8 mouse cellular contexts compared by ENCODE assay signal in genomic region chr1:171293351-171293750, GRCm38 (mm10). TPM values are rescaled to one million over a fixed set of nuclear protein-coding genes. Genes with fewer than 3 reads are reported as not detected.
A peak's percentile ranks its signal among the peaks of the same experiment; 100 is the strongest.
DNase-seq lines count a peak whose midpoint lies in the region; ATAC-seq and TF ChIP-seq lines count a peak whose summit lies in the region.

No protein-coding gene starts in this region.

- peak overlapping the region; percentile 95 for H3K4me3 ChIP-seq in layer of hippocampus, adult 2 months
- peak overlapping the region; percentile 79; the same call in 1 of the 2 replicates for H3K4me3 ChIP-seq in embryonic fibroblast, embryonic 13.5 days (ENCODE audit: insufficient read depth, low read length)
- H3K4me3 ChIP-seq in intestine, postnatal 0 days (ENCODE audit: low read depth, low read length) = peak overlapping the region; percentile 85; the same call in 1 of the 2 replicates
- H3K4me3 ChIP-seq in neural tube, embryonic 12.5 days = no peak overlapping the region; the same call in 1 of the 2 replicates

- H3K36me3 ChIP-seq in intestine, postnatal 0 days (ENCODE audit: control insufficient read depth, insufficient read depth) = peaks cover 15% of the 10 kb centered on the region
- H3K36me3 ChIP-seq in neural tube, embryonic 12.5 days = peaks cover 11% of the 10 kb centered on the region

- peaks cover 7% of the 10 kb centered on the region; the same call in 1 of the 2 replicates for H3K27me3 ChIP-seq in intestine, postnatal 0 days (replicated peaks; ENCODE audit: control insufficient read depth, insufficient read depth, low read length)
- H3K27me3 ChIP-seq in neural tube, embryonic 12.5 days (replicated peaks) = no peaks in the 10 kb centered on the region

- no peak for TF ChIP-seq CTCF in layer of hippocampus, adult 2 months (conservative IDR thresholded peaks at IDR 0.05)
- no peak for TF ChIP-seq CTCF in embryonic fibroblast, embryonic 13.5 days (IDR thresholded peaks at IDR 0.05; ENCODE audit: borderline replicate concordance, insufficient read depth, low read length)
- TF ChIP-seq CTCF in intestine, postnatal 0 days (IDR thresholded peaks at IDR 0.05; ENCODE audit: low read depth) = no peak

- H3K9ac ChIP-seq in intestine, postnatal 0 days (ENCODE audit: low read depth, low read length) = no peak overlapping the region
- H3K9ac ChIP-seq in neural tube, embryonic 12.5 days = no peak overlapping the region; the same call in 1 of the 2 replicates

- no peaks in the 10 kb centered on the region; the same call in 1 of the 2 replicates for H3K4me1 ChIP-seq in embryonic fibroblast, embryonic 13.5 days (ENCODE audit: control insufficient read depth, insufficient read depth, low read length)
- no peaks in the 10 kb centered on the region; the same call in 1 of the 2 replicates for H3K4me1 ChIP-seq in intestine, postnatal 0 days (replicated peaks; ENCODE audit: control insufficient read depth, insufficient read depth, low read length)
- peaks cover 7% of the 10 kb centered on the region for H3K4me1 ChIP-seq in neural tube, embryonic 12.5 days

- peak overlapping the region; percentile 100 for H3K27ac ChIP-seq in layer of hippocampus, adult 2 months
- H3K27ac ChIP-seq in embryonic fibroblast, embryonic 13.5 days (ENCODE audit: insufficient read depth, low read length) = no peak overlapping the region
- H3K27ac ChIP-seq in intestine, postnatal 0 days (ENCODE audit: low read depth, low read length) = no peak overlapping the region
- no peak overlapping the region for H3K27ac ChIP-seq in neural tube, embryonic 12.5 days

- WGBS in intestine, postnatal 0 days = 75% methylated on average over 3 of the region's 3 CpGs
- 89% methylated on average over 3 of the region's 3 CpGs for WGBS in neural tube, embryonic 12.5 days

- TF ChIP-seq POLR2A in embryonic fibroblast, embryonic 13.5 days (IDR thresholded peaks at IDR 0.05; ENCODE audit: low read depth, low read length) = no peak

- no peaks in the 10 kb centered on the region for H3K9me3 ChIP-seq in intestine, postnatal 0 days (ENCODE audit: control insufficient read depth)
- H3K9me3 ChIP-seq in neural tube, embryonic 12.5 days = no peaks in the 10 kb centered on the region

- DNase-seq in layer of hippocampus, adult 2 months (ENCODE audit: low spot score in 2 of 2) = no peak
- no peak for DNase-seq in layer of hippocampus, adult 18-20 months (ENCODE audit: low spot score in 2 of 2)
- DNase-seq in gastrocnemius, adult 8-10 months (ENCODE audit: low spot score in 2 of 2) = no peak
- DNase-seq in left cerebral cortex, adult 18-20 months (ENCODE audit: low spot score in 2 of 2) = no peak

- ATAC-seq in intestine, postnatal 0 days = no peak
- ATAC-seq in neural tube, embryonic 12.5 days (ENCODE audit: low FRiP score, low read depth) = no peak
- no peak for ATAC-seq in monocyte, adult 5-6 weeks (replicated peaks; ENCODE audit: insufficient number of reproducible peaks, low FRiP score, low TSS enrichment, poor library complexity, severe bottlenecking)

- H3K4me2 ChIP-seq in intestine, postnatal 0 days (replicated peaks; ENCODE audit: low read depth) = peak overlapping the region; percentile 53
- peak overlapping the region; percentile 83 for H3K4me2 ChIP-seq in neural tube, embryonic 12.5 days (replicated peaks)

RNA-seq across cellular contexts. Expression of gene Ufc1, which starts 1.5 kb away (rescaled TPM):
- 100 to 1,000 TPM; 105 to 113 TPM for total RNA-seq in layer of hippocampus, adult 2 months (2021)
- 100 to 1,000 TPM in 1 of 2 experiments, 10 to 100 TPM in 1; 99.7 to 108 TPM for total RNA-seq in layer of hippocampus, adult 18-20 months (2021)
- polyA plus RNA-seq in embryonic fibroblast, embryonic 13.5 days (2011; ENCODE audit: insufficient read length, low read depth, missing spikeins) = 77.8 and 81.9 TPM in 2 replicates
- polyA plus RNA-seq in intestine, postnatal 0 days (2015; fragmentation: Nextera tagmentation; extraction: Ambion mirVana) = 117 TPM in 2 replicates
- 105 and 120 TPM in 2 replicates for polyA plus RNA-seq in neural tube, embryonic 12.5 days (2016; fragmentation: Nextera tagmentation; extraction: Ambion mirVana)
- total RNA-seq in gastrocnemius, adult 8-10 months (2022) = 100 to 1,000 TPM; 102 to 110 (median 106) TPM
- 100 to 1,000 TPM; 104 to 112 TPM for total RNA-seq in left cerebral cortex, adult 18-20 months (2021)
- total RNA-seq in monocyte, adult 5-6 weeks (2017) = 46.7 to 66.9 TPM (median 63.4 TPM) in 3 replicates

RNA-seq across cellular contexts. Expression of gene Usp21, which starts 5.6 kb away (rescaled TPM):
- total RNA-seq in layer of hippocampus, adult 2 months (2021) = 10 to 100 TPM; 61.9 to 76.6 TPM
- total RNA-seq in layer of hippocampus, adult 18-20 months (2021) = 10 to 100 TPM; 60.9 to 61.3 TPM
- 36.8 and 59.0 TPM in 2 replicates for polyA plus RNA-seq in embryonic fibroblast, embryonic 13.5 days (2011; ENCODE audit: insufficient read length, low read depth, missing spikeins)
- 20.4 and 21.7 TPM in 2 replicates for polyA plus RNA-seq in intestine, postnatal 0 days (2015; fragmentation: Nextera tagmentation; extraction: Ambion mirVana)
- polyA plus RNA-seq in neural tube, embryonic 12.5 days (2016; fragmentation: Nextera tagmentation; extraction: Ambion mirVana) = 103 and 111 TPM in 2 replicates
- total RNA-seq in gastrocnemius, adult 8-10 months (2022) = 10 to 100 TPM; 15.3 to 19.3 (median 16.2) TPM
- total RNA-seq in left cerebral cortex, adult 18-20 months (2021) = 10 to 100 TPM; 54.5 to 63.0 TPM
- total RNA-seq in monocyte, adult 5-6 weeks (2017) = 8.1 to 12.6 TPM (median 11.2 TPM) in 3 replicates

RNA-seq across cellular contexts. Expression of gene Ppox, which starts 12.4 kb away (rescaled TPM):
- total RNA-seq in layer of hippocampus, adult 2 months (2021) = 10 to 100 TPM; 31.2 to 42.1 TPM
- total RNA-seq in layer of hippocampus, adult 18-20 months (2021) = 10 to 100 TPM; 23.2 to 25.3 TPM
- 23.9 and 24.3 TPM in 2 replicates for polyA plus RNA-seq in embryonic fibroblast, embryonic 13.5 days (2011; ENCODE audit: insufficient read length, low read depth, missing spikeins)
- 11.4 and 12.8 TPM in 2 replicates for polyA plus RNA-seq in intestine, postnatal 0 days (2015; fragmentation: Nextera tagmentation; extraction: Ambion mirVana)
- polyA plus RNA-seq in neural tube, embryonic 12.5 days (2016; fragmentation: Nextera tagmentation; extraction: Ambion mirVana) = 52.0 and 54.3 TPM in 2 replicates
- total RNA-seq in gastrocnemius, adult 8-10 months (2022) = 10 to 100 TPM in 2 of 4 experiments, 1 to 10 TPM in 2; 7.3 to 10.7 (median 9.0) TPM
- 10 to 100 TPM; 26.9 to 27.8 TPM for total RNA-seq in left cerebral cortex, adult 18-20 months (2021)
- total RNA-seq in monocyte, adult 5-6 weeks (2017) = 9.2 to 14.2 TPM (median 11.1 TPM) in 3 replicates

RNA-seq across cellular contexts. Expression of gene B4galt3, which starts 23.2 kb away (rescaled TPM):
- 10 to 100 TPM; 73.1 to 79.3 TPM for total RNA-seq in layer of hippocampus, adult 2 months (2021)
- total RNA-seq in layer of hippocampus, adult 18-20 months (2021) = 10 to 100 TPM; 71.0 to 71.4 TPM
- polyA plus RNA-seq in embryonic fibroblast, embryonic 13.5 days (2011; ENCODE audit: insufficient read length, low read depth, missing spikeins) = 53.2 and 55.1 TPM in 2 replicates
- 27.0 and 27.4 TPM in 2 replicates for polyA plus RNA-seq in intestine, postnatal 0 days (2015; fragmentation: Nextera tagmentation; extraction: Ambion mirVana)
- 88.3 and 95.6 TPM in 2 replicates for polyA plus RNA-seq in neural tube, embryonic 12.5 days (2016; fragmentation: Nextera tagmentation; extraction: Ambion mirVana)
- 10 to 100 TPM in 2 of 4 experiments, 1 to 10 TPM in 2; 8.7 to 14.1 (median 10.9) TPM for total RNA-seq in gastrocnemius, adult 8-10 months (2022)
- 10 to 100 TPM; 64.3 to 71.8 TPM for total RNA-seq in left cerebral cortex, adult 18-20 months (2021)
- 32.4 to 35.5 TPM (median 34.3 TPM) in 3 replicates for total RNA-seq in monocyte, adult 5-6 weeks (2017)

RNA-seq across cellular contexts. Expression of gene Dedd, which starts 35.6 kb away (rescaled TPM):
- total RNA-seq in layer of hippocampus, adult 2 months (2021) = 10 to 100 TPM; 36.1 to 37.4 TPM
- 10 to 100 TPM; 40.1 to 40.5 TPM for total RNA-seq in layer of hippocampus, adult 18-20 months (2021)
- polyA plus RNA-seq in embryonic fibroblast, embryonic 13.5 days (2011; ENCODE audit: insufficient read length, low read depth, missing spikeins) = 43.1 and 53.2 TPM in 2 replicates
- 28.1 and 29.9 TPM in 2 replicates for polyA plus RNA-seq in intestine, postnatal 0 days (2015; fragmentation: Nextera tagmentation; extraction: Ambion mirVana)
- polyA plus RNA-seq in neural tube, embryonic 12.5 days (2016; fragmentation: Nextera tagmentation; extraction: Ambion mirVana) = 50.9 and 57.3 TPM in 2 replicates
- 10 to 100 TPM; 31.9 to 39.7 (median 37.3) TPM for total RNA-seq in gastrocnemius, adult 8-10 months (2022)
- total RNA-seq in left cerebral cortex, adult 18-20 months (2021) = 10 to 100 TPM; 43.7 to 43.9 TPM
- 9.8 to 12.6 TPM (median 11.4 TPM) in 3 replicates for total RNA-seq in monocyte, adult 5-6 weeks (2017)
